Mouse (Mus musculus) midbrain, embryonic 12.5 days (tissue): ENCODE data around the gene Notch2. TPM values are rescaled to one million over a fixed set of nuclear protein-coding genes. Genes with fewer than 3 reads are reported as not detected.

ENCODE experiments used
- ATAC-seq: fragments of 200-750 bp; cut with Nextera tagmentation; 2 replicates; pipeline ENCODE4 v1.8.0; 2017; ENCODE audit warnings: low read depth, moderate TSS enrichment, moderate library complexity; ENCODE audit not compliant: low FRiP score
- H3K27ac ChIP-seq: fragments of 300-500 bp; sonication (generic); replicated peaks from 2 replicates; pipeline ENCODE4 v1.5.1; 2016; ENCODE audit warnings: mild to moderate bottlenecking
- H3K27me3 ChIP-seq: fragments of 300-500 bp; sonication (generic); 2 replicates; pipeline ENCODE4 v1.6.1; 2016; ENCODE audit warnings: mild to moderate bottlenecking
- H3K36me3 ChIP-seq: fragments of 300-500 bp; sonication (generic); 2 replicates; pipeline ENCODE4 v1.6.1; 2016
- H3K4me1 ChIP-seq: fragments of 300-500 bp; sonication (generic); 2 replicates; pipeline ENCODE4 v1.6.1; 2016
- H3K4me2 ChIP-seq: fragments of 300-500 bp; sonication (generic); replicated peaks from 2 replicates; pipeline ENCODE4 v1.6.1; 2016; ENCODE audit warnings: mild to moderate bottlenecking, moderate library complexity
- H3K4me3 ChIP-seq: fragments of 300-500 bp; sonication (generic); 2 replicates; pipeline ENCODE4 v1.5.1; 2016; ENCODE audit warnings: mild to moderate bottlenecking
- H3K9ac ChIP-seq: fragments of 300-500 bp; sonication (generic); replicated peaks from 2 replicates; pipeline ENCODE4 v1.6.1; 2016; ENCODE audit warnings: mild to moderate bottlenecking, moderate library complexity
- H3K9me3 ChIP-seq: fragments of 300-500 bp; sonication (generic); 2 replicates; pipeline ENCODE4 v1.6.1; 2016; ENCODE audit warnings: mild to moderate bottlenecking
- WGBS: fragments of 180-500 bp; shearing (Covaris S2); methylation state at CpG from one replicate; pipeline ENCODE4 v1.1.7; 2016; 5-methylcytosine and 5-hydroxymethylcytosine counted together
- polyA plus RNA-seq: library from polyadenylated mRNA; unstranded; fragments of >200 nt; fragmentation: Nextera tagmentation; extraction: Ambion mirVana; gene quantifications from 2 replicates; pipeline ENCODE4 v1.2.1, GENCODE M21; 2016

Gene Notch2
- polyA plus RNA-seq, 1 experiment from 2014 or later: 20.7 TPM

GRCm38 (mm10) chr3:97980683-97981327 lies 32.5 kb upstream of the Notch2 start:
- no peaks in the 10 kb centered on the region; the same call in 1 of the 2 replicates for H3K27me3 ChIP-seq
- no peaks in the 10 kb centered on the region for H3K36me3 ChIP-seq
- ATAC-seq: no peak
- no peak overlapping the region for H3K27ac ChIP-seq
- no peak overlapping the region for H3K9ac ChIP-seq
- no peak overlapping the region for H3K4me2 ChIP-seq
- no peaks in the 10 kb centered on the region for H3K4me1 ChIP-seq
- WGBS: 92% methylated on average over 8 of the region's 8 CpGs
- no peaks in the 10 kb centered on the region for H3K9me3 ChIP-seq
- no peak overlapping the region for H3K4me3 ChIP-seq

DNA sequence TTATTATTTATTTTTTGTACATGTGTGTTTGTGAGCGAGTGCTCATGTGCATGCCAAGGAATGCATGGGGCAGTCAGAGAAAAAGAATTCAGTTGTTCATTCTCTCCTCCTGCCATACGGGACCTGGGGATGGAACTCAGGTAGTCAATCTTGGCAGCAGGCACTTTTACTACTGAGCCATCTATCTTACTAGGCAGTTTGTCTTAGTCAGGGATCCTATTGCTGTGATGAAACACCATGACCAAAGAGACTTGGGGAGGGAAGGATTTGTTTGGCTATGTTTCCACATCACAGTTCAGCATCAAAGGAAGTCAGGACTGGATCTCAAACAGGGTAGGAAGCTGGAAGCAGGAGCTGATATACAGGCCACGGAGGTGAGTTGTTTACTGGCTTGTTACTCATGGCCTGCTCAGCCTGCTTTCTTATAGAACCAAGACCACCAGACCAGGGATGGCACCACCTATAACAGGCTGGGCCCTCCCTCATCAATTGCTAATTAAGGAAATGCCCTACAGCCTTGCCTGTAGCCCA lies 31.9 kb upstream of the Notch2 start:
- H3K27me3 ChIP-seq: no peaks in the 10 kb centered on the region; the same call in 1 of the 2 replicates

GRCm38 (mm10) chr3:97984870-97985506 lies 28.3 kb upstream of the Notch2 start:
- no peaks in the 10 kb centered on the region for H3K36me3 ChIP-seq
- no peak overlapping the region for H3K4me2 ChIP-seq
- no peaks in the 10 kb centered on the region for H3K9me3 ChIP-seq
- H3K4me1 ChIP-seq: no peaks in the 10 kb centered on the region
- H3K9ac ChIP-seq: no peak overlapping the region
- H3K27me3 ChIP-seq: no peaks in the 10 kb centered on the region
- no peak overlapping the region for H3K27ac ChIP-seq
- H3K4me3 ChIP-seq: no peak overlapping the region
- WGBS: 92% methylated on average over 10 of the region's 10 CpGs
- ATAC-seq: no peak

More for the DNA sequence above, 31.9 kb upstream of the Notch2 start:
- no peak for ATAC-seq
- WGBS: 93% methylated on average over 3 of the region's 3 CpGs
- no peak overlapping the region for H3K4me3 ChIP-seq
- H3K4me2 ChIP-seq: no peak overlapping the region
- no peak overlapping the region for H3K27ac ChIP-seq
- no peaks in the 10 kb centered on the region for H3K36me3 ChIP-seq
- H3K4me1 ChIP-seq: no peaks in the 10 kb centered on the region
- no peaks in the 10 kb centered on the region for H3K9me3 ChIP-seq
- no peak overlapping the region for H3K9ac ChIP-seq

DNA sequence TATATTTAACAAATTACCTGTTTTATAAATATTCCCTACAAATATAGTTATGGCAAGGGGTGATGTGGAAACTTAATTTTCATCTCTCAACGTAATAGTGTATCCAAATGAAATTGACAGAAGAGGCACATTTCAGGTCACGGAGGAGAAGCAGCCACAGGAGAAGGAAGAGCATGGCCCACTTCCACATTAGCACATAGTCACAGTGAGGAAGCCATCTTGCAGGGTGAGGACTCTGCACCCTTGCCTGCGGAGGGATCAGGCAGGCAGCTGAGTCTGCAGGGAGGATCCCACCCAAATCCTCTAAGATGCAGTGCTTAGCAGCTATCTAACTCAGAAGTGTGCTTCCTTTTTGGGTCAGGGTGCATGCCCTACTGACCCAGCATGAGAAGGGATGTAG lies 27.6 kb upstream of the Notch2 start:
- H3K4me1 ChIP-seq: no peaks in the 10 kb centered on the region
- ATAC-seq: no peak
- H3K27me3 ChIP-seq: no peaks in the 10 kb centered on the region
- 86% methylated on average over 3 of the region's 3 CpGs for WGBS
- H3K4me2 ChIP-seq: no peak overlapping the region
- H3K9ac ChIP-seq: no peak overlapping the region
- H3K4me3 ChIP-seq: no peak overlapping the region
- H3K36me3 ChIP-seq: no peaks in the 10 kb centered on the region
- no peaks in the 10 kb centered on the region for H3K9me3 ChIP-seq
- no peak overlapping the region for H3K27ac ChIP-seq

- H3K4me2 ChIP-seq: no peak overlapping the region
- H3K36me3 ChIP-seq: no peaks in the 10 kb centered on the region
- no peak overlapping the region for H3K27ac ChIP-seq
- H3K9ac ChIP-seq: no peak overlapping the region
- H3K9me3 ChIP-seq: no peaks in the 10 kb centered on the region
- H3K4me3 ChIP-seq: no peak overlapping the region
- no peaks in the 10 kb centered on the region for H3K4me1 ChIP-seq
- WGBS: 94% methylated on average over 3 of the region's 3 CpGs
- ATAC-seq: no peak
- no peaks in the 10 kb centered on the region for H3K27me3 ChIP-seq
Observed at GRCm38 (mm10) chr3:97987153-97987552, 26.2 kb upstream of the Notch2 start.

DNA sequence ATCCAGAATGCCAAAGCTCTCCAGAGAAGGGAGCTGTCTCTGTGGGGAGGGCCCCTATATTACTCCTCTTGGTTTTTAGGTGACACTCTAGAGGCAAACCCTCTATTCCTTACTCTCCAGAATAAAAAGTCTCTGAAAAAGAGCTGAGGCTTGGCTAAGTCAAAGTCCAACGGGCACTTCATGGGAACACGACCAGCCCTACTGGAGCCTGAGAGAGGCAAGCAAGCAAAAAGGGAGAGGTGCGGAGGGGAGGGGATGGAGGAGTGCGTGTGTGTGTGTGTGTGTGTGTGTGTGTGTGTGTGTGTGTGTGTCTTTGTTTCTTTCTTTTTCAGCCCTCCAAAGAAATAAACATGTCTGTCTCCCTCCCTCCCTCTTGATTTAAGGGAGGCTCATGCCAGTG lies 24.6 kb upstream of the Notch2 start:
- H3K36me3 ChIP-seq: no peaks in the 10 kb centered on the region
- H3K9ac ChIP-seq: no peak overlapping the region
- H3K4me1 ChIP-seq: no peaks in the 10 kb centered on the region
- WGBS: 66% methylated on average over 4 of the region's 4 CpGs
- ATAC-seq: no peak
- H3K27ac ChIP-seq: no peak overlapping the region
- no peak overlapping the region for H3K4me3 ChIP-seq
- no peaks in the 10 kb centered on the region for H3K9me3 ChIP-seq
- no peak overlapping the region for H3K4me2 ChIP-seq
- H3K27me3 ChIP-seq: no peaks in the 10 kb centered on the region

DNA sequence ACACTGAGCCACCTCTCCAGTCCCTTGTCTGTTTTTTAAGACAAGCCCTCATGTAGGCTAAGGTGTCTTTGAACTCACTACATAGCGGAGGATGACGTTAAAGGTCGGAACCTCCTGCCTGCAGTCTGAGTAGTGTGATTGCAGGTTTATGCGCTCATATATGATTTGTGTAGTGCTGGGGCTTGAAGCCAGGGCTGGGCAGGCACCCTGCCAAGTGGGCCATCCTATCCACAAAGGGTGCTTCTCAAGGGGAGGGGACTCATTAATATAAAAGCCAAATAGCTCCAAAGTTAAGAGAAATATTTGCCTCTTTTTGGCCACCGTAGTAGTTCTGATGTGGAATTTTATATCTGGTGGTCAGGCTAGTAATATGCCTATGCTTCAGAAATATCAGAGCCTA lies 22.8 kb upstream of the Notch2 start:
- H3K27me3 ChIP-seq: no peaks in the 10 kb centered on the region
- no peak overlapping the region for H3K4me3 ChIP-seq
- H3K4me2 ChIP-seq: no peak overlapping the region
- H3K27ac ChIP-seq: no peak overlapping the region
- H3K9me3 ChIP-seq: no peaks in the 10 kb centered on the region
- H3K4me1 ChIP-seq: no peaks in the 10 kb centered on the region
- WGBS: 96% methylated on average over 5 of the region's 5 CpGs
- no peak for ATAC-seq
- H3K36me3 ChIP-seq: no peaks in the 10 kb centered on the region
- no peak overlapping the region for H3K9ac ChIP-seq

DNA sequence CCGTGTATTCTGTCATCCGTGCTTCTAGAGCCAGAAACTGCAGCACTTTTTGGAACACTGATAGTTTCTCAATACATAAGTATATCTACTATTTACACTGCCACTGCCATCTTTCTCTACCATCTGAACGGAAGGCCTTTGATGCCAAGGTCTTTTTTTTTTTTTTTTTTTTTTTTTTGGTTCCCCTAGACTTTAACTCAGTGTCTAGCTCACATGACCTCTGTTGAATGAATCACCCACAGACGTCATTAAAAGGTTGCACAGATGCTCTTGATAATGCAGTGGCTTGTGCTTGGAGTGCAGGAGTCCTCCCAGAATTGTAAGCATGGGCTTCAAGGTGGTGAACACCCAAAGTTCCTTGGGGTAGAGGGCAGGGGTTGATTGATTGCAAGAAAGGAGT lies 21.0 kb upstream of the Notch2 start:
- H3K9ac ChIP-seq: no peak overlapping the region
- no peak overlapping the region for H3K4me2 ChIP-seq
- 73% methylated on average over 4 of the region's 4 CpGs for WGBS
- H3K36me3 ChIP-seq: no peaks in the 10 kb centered on the region
- H3K27ac ChIP-seq: no peak overlapping the region
- ATAC-seq: no peak
- H3K4me1 ChIP-seq: no peaks in the 10 kb centered on the region
- H3K9me3 ChIP-seq: no peaks in the 10 kb centered on the region
- H3K4me3 ChIP-seq: no peak overlapping the region
- no peaks in the 10 kb centered on the region for H3K27me3 ChIP-seq

DNA sequence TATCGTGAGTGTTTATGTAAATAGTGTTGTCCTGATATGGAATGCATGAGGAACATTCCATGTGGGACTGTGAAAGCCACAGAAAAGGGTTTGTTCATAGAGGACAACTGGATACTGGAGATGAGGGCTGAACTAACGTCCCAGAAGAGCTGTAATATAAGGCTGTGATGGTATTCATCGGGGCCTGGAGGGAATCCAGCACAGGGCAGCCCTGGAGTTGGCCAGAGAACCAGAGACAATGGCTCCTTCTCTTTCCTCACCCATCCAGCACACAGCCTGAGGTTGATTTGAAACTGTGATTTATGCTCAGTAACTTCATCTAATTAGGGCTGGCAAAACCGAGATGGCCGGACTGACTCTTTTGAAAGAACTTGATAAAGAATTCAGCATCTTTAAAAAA lies 20.1 kb upstream of the Notch2 start:
- no peaks in the 10 kb centered on the region for H3K36me3 ChIP-seq
- ATAC-seq: no peak
- WGBS: 84% methylated on average over 5 of the region's 5 CpGs
- H3K9ac ChIP-seq: no peak overlapping the region
- H3K9me3 ChIP-seq: no peaks in the 10 kb centered on the region
- no peak overlapping the region for H3K4me3 ChIP-seq
- H3K4me2 ChIP-seq: no peak overlapping the region
- H3K27me3 ChIP-seq: no peaks in the 10 kb centered on the region
- no peak overlapping the region for H3K27ac ChIP-seq
- no peaks in the 10 kb centered on the region for H3K4me1 ChIP-seq

- ATAC-seq: no peak
Observed at GRCm38 (mm10) chr3:97993920-97994545, 19.3 kb upstream of the Notch2 start.

DNA sequence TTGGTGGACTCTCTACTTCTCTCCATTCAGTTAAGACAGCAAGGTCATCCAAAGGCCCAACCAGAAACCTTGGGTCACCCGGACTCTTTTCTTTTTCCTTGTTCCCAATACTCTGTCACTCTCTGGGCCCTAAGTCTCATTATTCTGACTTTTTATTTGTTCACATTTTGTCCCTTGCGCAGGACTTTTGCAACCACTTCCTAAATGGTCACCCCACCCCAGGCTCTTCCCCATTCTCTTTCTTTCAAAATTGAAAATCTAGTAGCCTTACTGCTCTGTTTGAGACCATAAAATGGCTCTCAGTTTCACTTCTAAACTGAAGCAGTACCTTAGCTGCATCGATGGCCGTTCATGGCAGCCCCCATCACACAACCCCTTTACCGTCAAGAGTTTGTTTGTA lies 18.5 kb upstream of the Notch2 start:
- Histone ChIP-seq H3K27ac (no peak overlapping the region), H3K4me2 (no peak overlapping the region), H3K4me1 (no peaks in the 10 kb centered on the region), H3K4me3 (no peak overlapping the region), H3K36me3 (no peaks in the 10 kb centered on the region), H3K9ac (no peak overlapping the region), H3K27me3 (no peaks in the 10 kb centered on the region), H3K9me3 (no peaks in the 10 kb centered on the region)
- ATAC-seq: no peak
- 92% methylated on average over 5 of the region's 5 CpGs for WGBS

More at GRCm38 (mm10) chr3:97993920-97994545, 19.3 kb upstream of the Notch2 start:
- Histone ChIP-seq H3K4me3 (no peak overlapping the region), H3K27ac (no peak overlapping the region), H3K9me3 (no peaks in the 10 kb centered on the region), H3K9ac (no peak overlapping the region), H3K27me3 (no peaks in the 10 kb centered on the region), H3K4me2 (no peak overlapping the region), H3K36me3 (no peaks in the 10 kb centered on the region), H3K4me1 (no peaks in the 10 kb centered on the region)
- WGBS: 89% methylated on average over 3 of the region's 3 CpGs

DNA sequence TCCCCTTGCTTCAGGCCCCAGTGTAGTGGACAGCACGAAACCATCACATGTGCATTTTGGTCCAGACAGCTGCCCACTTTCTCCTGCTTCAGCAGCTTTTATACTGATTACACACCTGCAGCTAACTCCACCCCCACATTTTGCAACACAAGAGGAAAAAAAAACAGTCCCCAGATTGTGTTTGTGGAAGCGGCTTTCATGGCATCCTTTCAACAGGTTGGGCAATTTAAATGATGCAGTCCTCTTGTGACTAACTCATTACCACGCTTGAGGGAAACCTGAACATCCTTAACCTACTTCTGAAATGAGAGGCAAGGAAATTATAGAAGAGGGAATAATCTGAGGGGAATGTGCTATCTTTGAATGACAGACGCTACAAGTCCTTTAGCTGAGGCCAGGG lies 15.0 kb upstream of the Notch2 start:
- Histone ChIP-seq H3K9ac (no peak overlapping the region), H3K4me3 (no peak overlapping the region), H3K4me1 (no peaks in the 10 kb centered on the region), H3K27ac (no peak overlapping the region), H3K4me2 (no peak overlapping the region), H3K9me3 (no peaks in the 10 kb centered on the region), H3K36me3 (no peaks in the 10 kb centered on the region), H3K27me3 (no peaks in the 10 kb centered on the region)
- WGBS: 82% methylated on average over 4 of the region's 4 CpGs
- no peak for ATAC-seq
